Mouse (Mus musculus): ENCODE measurements around the gene Mecom.
"Not testable (repeated sequence)": the region's sequence is repeated elsewhere in the genome, so short reads cannot be mapped to it uniquely, and the experiment has no call there.

The Mecom gene

DNA sequence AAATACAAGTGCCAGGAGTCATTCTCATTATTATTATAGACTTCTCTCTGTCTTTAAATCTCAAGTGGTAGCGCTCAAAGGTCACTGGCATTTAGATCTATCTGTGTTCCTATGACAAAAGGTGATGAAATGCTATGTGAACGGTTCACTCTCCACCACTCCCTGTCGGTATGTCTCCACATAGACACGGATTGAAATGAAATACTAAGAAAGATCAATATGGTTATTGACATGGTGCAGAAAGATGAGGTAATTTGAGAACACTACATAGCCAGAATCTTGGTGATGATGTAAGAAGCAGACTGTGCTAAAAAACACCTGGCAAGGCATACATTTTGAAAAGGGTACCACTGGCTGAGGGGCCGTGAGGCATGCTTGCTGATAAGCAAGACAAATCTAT, 294.1 kb downstream of the Mecom start:
- no peak for DNase-seq (ENCODE audit: low spot score)

DNA sequence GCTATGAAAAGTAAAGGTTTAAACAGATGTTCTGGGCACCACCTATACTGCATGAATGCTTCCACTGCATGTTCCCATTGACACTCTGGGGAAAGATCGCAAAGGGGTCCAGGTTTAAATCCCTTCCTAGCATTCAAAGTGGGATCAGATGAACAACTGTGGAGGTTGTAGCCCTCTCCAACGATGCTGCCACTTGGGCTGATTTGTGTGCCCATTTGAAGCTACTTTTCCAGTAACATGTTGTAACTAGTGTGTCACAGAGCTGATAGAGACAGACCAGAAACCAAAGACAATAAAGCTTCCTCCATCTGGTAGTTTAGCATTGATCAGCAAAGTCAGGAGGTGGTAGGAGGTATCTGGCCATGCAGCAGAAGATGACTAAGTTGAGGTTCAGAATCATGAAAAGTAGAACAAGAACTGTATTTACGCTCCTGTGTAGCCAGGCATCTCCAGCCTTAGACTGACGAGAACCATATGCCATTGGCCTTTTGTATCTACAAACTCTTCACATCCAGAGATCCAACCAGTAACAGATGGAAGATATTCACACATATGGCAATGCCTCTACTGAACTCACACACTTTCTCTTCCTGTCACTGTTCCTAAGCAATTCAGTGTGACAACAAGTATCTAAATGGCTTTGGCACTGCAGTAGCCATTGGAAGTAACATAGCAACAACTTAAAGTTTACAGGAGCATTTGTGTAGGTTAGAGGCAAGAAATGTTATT, 299.0 kb downstream of the Mecom start:
- DNase-seq (ENCODE audit: low spot score): no peak

DNA sequence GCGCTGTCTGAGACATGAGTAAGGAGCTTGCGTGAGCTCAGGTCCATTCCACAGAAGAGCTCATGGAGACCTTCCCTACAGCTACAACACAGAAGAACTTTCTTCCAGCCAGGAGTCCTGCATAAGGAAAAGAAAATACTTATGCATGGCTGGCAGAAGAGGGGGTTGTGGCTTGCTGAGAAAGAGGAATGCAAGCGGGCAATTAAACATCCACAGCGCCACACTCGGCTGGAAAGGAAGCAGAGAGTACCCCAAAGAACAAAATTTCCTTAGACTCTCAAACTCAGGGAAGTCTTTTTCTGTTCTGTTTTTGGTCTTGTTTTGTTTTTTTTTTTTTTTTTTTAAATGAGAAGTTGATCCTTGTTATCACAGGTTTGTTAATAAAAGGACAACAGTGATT, 300.6 kb downstream of the Mecom start:
- DNase-seq (ENCODE audit: low spot score): no peak

DNA sequence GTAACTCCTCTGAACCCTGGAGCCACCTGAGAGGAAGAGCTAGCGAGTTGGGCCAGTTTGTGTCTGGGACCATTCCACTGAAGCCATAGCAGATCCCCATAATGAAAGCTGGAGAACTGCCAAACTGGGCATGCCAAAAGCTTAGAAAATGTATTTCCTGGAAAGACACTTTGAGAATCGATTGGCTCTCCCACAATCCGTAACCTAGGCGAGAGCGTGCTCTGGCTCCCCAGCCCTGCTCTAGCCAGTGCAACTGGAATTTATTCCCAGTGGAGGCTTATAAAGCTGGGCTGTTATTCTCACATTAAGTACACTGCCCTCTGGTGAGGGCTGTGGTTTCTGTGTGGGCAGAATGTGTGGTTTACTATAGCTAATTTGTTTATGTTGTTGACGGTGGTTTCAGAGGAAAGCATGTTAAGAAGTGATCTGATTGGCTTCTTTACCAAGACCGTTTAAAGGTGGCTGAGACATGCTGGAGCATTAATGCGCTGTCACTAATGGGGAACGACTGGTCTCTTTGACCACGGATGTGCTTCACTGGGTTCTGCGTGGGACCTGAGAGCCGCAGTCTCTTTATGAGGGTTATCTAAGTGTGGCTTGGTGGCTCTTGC, 301.3 kb downstream of the Mecom start:
- DNase-seq (ENCODE audit: low spot score): no peak

DNA sequence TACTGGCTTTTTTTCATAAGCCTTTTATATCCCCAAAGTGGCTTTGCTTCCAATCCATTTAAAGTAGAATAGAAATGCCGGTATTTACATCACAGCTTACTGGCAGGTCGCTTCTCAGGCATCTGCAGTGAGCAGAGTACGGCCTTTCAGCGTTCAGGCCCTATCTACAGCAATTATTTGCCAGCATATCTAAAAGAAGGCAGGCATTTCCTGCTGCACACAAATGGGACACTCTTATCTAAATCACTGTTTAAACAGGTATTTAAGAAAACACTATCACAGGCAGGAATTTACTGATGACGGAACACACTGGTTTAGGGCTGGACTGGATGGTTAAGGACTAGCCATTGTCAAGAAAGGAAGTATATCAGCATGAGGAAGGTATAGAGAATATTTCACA, 301.9 kb downstream of the Mecom start:
- DNase-seq (ENCODE audit: low spot score): no peak

DNA sequence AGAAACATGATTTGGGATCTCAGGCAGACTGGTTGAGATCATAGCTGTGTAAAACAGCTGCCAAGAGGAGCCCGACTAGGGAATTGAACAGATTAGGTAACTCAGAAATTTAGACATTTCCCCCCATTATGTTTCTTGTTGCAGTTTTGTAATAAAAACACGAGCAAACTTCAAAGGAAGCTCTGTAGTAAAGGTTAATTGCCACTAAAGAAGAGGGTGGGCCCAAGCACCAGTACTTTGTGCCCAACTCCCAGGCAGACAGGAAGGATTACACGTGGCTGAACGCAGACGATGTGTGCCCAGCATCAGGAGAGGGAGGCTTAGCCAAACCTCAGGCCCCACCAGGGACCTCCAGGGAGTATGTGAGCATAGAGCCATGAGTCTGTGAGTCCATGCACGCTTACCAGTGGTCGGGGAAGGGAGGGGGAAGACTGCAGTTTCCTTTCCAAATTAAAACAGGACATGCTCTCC, 303.4 kb downstream of the Mecom start:
- no peak for DNase-seq (ENCODE audit: low spot score)

DNA sequence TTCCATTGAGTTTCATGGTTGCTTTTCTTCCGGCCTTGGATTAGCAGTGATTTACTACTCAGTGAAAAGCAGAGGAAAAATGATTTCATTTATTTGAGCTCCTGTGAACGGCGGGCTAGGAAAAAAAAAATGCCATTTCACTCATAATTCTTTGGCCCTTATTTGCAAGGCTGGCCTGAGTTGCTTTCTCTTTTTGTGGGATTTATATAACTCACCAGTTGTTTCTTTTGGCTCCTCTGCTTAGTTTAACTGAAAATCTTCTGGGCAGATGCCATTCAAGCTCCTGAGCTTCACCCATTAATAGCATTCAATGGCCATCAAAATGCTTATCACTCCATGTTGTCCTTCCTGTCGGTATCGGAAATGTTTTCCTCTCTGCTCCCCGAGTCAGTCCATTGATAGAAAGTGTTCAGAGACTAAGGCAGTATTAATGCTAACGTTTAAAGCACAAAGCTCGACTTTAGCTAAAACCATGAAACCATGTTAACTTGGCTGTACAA, 304.0 kb downstream of the Mecom start:
- DNase-seq (ENCODE audit: low spot score): no peak

DNA sequence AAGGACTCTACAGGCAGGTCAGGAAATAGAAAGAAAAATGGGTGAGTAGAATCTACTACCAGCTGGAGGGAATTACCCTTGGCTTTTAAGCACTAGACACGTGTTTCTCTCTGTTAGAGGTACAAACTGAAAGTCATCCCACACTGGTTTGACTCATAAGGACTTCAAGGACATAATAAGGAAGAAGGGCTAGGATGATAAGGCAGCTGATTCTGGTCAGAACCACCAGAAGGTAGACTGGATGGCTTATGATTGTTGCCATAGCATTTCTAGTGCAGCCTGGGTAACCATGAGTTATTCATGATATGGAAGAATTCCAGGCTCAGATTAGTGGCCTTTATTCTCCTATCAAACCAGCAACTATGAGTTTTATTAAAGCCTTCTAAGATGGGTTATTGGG, 308.4 kb downstream of the Mecom start:
- no peak for DNase-seq (ENCODE audit: low spot score)

DNA sequence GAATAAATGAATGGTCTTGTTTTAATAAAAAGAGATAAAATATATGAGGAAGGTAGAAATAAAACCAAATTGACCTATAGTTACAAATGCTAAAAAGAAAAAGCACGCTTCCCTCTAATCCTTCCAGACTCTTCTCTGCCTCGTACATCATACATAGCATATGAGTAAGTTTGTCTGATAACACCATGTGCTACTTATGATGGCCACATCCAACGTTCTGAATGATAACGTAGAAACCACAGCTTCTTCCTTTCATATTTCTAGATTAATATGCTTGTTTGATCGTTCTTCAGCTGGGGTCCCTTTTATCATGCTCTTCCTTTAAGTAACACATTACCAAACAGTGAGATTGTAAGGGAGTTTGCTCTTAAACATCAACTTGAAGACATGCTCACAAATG, 310.3 kb downstream of the Mecom start:
- DNase-seq (ENCODE audit: low spot score): no peak

DNA sequence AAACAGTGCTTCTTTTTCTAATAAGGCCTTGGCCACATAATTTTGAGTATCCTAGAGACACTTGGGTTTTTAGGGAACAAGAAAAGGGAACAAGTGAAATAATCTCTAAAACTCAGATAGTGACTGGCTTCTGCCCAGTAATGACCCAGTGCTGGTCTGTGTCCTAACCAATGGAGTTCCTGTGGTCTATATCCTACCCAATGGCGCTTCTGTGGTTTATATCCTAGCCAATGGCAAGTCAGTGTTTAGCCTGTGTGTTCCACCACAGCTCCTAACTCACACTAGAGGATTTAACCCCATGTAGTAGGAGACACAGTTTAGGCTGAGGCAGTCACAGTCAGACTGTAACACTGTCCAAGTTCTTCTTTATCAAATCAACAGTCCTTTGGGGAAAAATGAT, 313.8 kb downstream of the Mecom start:
- DNase-seq (ENCODE audit: low spot score): no peak

DNA sequence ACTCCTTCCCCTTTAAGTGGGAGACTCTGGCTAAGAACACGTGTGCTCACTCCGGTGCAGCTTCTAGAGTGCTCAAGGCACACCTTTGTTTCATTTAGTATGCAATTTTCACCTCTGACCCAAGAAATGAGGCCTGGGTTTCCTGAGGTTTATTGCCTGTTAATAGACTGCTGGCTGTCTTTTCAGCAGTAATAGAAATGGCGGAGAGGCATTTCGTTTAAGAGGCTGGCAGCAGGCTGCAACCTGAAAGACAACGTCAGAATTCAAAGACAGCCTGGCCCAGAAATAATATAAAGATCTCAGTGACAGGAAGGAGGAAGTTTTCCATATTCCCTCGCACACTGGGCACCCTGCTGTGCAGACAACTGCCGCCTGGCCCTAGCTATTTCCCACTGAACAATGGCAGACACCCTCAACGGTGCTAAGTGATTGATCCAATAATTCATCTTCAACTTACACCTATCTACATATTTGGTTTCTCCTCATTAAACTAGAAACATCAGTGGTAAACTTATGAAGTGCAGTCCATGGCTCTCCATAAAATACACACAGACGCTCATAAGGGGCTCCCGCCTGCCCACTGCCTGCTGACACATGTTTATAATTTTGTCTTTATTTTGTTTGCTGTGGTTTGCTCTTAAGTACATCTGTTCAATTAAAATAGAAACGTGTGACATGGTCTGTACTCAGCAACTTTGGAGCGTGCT, 319.7 kb downstream of the Mecom start:
- DNase-seq (ENCODE audit: low spot score): no peak

DNA sequence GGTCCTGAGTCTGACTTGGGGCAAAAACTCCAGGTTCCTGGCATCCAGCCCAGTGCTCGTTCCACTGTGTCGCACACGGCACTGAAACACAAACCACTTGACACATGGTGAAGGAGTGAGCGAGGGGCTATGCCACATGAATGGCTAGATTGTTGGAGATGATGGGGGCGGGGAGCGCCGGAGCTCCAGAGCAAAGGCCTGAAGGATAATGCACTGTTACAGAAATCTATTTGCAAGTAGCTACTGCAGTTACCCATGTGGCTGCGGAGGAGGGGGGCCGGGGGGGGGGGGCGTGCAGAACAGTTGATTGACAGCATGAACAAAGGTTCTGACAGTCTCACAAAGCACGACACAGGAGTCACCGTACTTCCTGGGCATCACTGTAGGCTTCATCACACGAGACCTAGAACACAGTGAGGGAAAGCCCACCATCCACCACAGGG, 320.9 kb downstream of the Mecom start:
- no peak for DNase-seq (ENCODE audit: low spot score)

DNA sequence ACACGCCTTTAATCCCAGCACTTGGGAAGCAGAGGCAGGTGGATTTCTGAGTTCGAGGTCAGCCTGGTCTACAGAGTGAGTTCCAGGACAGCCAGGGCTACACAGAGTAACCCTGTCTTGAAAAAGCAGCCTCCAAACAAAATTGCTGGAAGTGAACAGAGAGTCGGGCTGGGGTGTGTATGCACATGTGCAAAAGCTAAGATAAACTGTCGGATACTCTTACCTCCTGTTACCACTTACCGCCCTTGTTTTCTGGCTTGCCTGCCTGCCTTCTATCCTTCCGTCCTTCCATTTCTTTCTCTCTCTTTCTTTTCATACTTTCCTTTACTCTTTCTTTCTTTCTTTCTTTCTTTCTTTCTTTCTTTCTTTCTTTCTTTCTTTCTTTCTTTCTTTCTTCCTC, 322.6 kb downstream of the Mecom start:
- DNase-seq (ENCODE audit: low spot score): not testable (repeated sequence)

DNA sequence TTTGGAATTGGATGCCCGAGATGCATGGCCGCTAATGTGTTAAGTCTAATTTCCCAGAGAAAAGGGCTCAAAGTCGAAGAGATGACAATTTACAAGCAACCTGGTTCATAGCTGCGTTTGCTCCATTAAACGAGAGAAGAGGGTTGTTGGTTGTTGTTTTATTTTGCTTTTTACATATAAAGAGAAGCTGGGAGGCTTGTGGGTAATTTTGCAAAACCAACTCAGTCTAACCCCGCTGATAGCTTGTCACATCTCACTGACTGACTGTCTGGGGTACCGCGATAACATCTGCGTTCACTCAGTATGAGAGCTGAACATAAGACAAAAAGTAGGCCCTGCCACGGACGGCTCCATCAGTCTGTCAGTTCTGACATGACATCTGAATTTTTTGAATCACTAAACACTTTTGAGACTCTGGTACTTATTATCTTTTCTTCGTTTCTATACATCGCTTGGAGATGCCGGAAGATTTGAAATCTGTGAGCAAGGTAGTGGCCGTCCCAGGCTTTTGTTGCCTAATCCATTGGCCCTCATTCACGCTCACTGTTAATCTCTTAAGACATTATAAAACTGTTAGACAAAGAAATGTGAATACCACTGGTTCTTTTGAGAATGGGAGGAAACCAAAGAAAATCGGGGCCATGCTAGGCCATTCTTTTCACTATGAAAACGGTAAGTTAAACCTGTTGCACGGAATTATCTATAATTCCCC, 327.0 kb downstream of the Mecom start:
- DNase-seq (ENCODE audit: low spot score): no peak

DNA sequence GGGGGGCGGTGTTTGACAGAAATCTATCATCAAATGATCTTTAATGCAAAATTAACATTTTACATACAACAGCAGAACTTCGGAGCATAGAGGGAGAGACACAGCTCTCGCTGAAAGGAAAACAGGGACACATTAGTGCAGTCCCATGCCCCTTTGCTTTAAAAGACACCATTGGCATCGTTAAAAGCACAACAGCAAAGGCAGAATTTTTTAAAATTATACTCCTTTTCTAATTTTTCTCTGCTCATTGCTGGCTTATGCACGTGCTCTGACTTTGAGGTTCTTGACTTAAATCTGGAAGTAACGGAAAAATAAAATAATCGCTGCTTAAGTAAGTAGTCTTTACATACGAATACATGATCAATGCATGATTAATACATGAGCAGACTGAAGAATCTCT, 327.9 kb downstream of the Mecom start:
- DNase-seq (ENCODE audit: low spot score): no peak

DNA sequence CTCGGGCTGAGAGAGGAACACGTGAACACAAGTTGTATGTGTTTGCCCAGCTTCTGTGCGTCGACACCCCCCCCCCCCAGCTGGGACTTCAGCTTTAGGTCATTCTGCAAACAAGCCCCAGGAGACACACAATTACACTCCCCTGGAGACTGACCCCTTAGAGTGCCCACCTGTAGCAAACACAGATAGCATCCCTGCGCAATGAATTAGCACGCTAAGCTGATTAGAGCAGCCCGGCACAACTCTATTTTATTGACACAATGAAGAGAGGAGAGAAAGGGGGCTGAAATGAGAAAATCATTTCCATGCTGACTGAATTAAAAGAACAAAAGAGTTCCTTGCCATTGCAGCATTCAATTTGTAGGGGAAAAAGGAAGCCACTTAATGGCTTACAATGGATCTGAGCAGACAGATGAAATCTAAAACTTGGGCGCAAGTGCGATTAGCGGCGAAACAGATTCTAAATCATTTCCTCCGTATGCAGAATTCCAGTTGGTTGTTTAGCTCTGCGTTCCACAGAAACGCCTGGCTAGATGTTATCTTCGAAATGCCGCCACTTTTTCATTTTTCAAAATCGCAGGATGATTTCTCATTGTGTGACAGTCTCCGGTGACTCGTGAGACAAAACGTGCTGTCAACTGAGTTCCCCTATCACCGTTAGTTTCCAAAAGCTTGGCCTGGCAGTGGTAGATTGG, 328.5 kb downstream of the Mecom start:
- DNase-seq (ENCODE audit: low spot score): no peak

DNA sequence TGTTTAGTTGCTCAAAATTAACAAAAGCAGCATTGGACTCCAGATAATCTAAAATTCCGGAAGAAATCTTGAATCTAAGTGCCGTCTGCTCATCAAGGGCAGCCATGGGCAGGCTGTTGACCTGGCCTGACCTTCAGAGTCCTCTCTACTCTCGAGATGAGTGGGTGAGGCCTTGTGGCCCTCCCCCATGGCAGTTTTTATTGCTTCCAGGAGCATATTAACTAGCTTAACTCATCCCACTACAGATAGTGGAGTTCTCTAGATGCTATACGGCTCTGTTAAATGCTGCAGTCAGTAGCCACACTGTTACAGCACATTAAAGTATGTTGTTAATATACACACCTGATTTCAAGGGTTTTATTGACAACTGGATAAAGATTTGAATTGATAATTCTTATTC, 333.2 kb downstream of the Mecom start:
- no peak for DNase-seq (ENCODE audit: low spot score)

DNA sequence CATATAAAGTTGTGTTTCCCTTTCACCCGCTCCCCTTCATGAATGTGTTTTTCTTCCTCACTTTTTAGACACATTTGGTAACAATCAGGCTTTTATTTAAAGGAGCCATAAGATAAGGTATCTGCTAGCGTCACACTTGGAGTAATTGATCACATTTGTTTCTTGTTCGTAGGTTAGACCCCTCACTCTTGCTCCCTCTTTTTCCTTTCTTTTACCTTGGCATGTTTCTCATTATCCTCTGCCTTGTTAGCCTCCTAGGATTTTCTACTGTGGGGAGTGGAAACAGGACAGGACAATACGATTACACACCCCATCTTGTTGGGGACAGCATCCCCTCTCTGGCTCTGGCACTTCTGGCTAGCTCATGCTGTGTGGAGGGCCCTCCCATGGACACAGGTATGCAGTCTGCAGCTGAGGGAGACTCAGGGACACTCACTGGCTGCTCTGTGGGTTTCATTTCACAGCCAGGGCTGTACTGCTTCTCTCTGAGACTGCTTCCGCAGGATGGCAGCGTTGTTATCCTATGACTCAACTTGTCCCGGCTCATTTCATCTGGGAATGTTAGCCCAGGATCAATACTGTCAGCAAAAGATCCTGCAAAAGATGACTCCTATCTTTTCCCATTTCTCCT, 334.2 kb downstream of the Mecom start:
- DNase-seq (ENCODE audit: low spot score): no peak

DNA sequence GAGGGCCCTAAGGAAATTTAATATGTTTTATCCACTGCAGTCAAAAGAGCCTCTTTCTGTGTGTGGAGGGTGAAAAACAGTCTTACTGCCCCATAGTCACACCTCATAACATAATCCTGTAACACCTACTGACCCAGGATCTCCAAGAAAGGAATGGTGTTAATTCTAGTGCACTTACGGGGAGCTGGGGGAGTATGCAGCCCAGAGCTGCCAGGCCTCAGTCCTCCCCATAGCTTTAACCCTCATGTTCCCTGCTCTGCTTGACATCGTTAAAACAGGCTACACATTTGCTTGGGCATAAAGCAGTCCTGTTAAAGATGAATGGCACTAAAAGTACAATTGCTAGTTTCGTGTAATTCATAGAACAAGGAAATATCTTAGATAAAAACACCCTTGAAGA, 335.0 kb downstream of the Mecom start:
- DNase-seq (ENCODE audit: low spot score): no peak

DNA sequence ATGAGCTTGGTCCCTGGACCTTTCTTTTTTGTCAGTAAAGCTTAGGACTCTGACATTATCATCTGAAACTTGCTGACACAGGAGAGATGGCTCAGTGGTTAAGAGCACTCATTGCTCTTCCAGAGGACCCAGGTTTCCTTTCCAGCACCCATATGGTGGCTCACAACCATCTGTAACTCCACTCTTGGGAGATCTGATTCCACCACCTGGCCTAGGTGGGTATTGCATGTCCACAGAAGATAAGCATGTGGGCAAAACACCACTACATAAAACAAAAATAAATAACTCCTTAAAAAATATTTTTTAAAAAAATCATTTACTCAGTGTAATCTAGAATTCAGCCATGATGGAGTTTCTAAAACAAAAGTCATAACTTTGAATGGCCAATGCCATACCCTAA, 338.7 kb downstream of the Mecom start:
- no peak for DNase-seq (ENCODE audit: low spot score)

DNA sequence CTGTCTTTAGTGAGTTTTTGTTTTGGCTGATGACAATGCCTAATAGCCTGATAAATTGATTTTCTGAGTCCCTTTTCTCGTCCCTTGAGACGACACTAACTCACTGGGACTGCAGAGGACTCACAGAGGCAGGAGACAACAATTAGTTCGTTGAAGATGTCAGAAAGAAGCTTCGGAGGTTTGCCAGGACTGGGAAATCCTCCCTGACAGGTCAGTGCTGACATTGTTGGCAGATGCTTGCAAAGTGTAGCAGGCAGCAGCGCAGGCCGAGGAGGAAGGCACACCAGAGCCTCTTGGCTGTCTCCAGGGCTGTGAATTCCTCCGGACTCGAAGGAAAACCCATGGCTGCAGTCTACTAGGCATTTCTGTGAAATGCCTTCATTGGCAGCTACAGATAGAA, 339.9 kb downstream of the Mecom start:
- DNase-seq (ENCODE audit: low spot score): no peak
